Mouse (Mus musculus): ENCODE results near the gene Gm49403. TPM values are rescaled to one million over a fixed set of nuclear protein-coding genes. Genes with fewer than 3 reads are reported as not detected.

The Gm49403 gene
- total and polyA plus RNA-seq, 2 experiments, result not detected

- 24% methylated on average over 9 of the region's 9 CpGs for WGBS
- DNase-seq (ENCODE audit: extremely low read depth, low read depth, low spot score), result no peak
- Histone ChIP-seq H3K79me2 (ENCODE audit: control insufficient read depth, insufficient read depth, low read length) (peaks cover 4% of the 10 kb centered on the region; the same call in 1 of the 2 replicates), H3K9ac (ENCODE audit: low read depth, low read length) (peak overlapping the region; percentile 10; the same call in 1 of the 2 replicates), H3K27me3 (ENCODE audit: control insufficient read depth, insufficient read depth, low read length) (no peaks in the 10 kb centered on the region), H3K27ac (replicated peaks; ENCODE audit: insufficient read depth, low read depth, low read length) (0 out of 2 replicates have a peak overlapping the region, but pooled peaks have one; percentile 2), H3K36me3 (ENCODE audit: control insufficient read depth, insufficient read depth, low read length) (peaks cover 7% of the 10 kb centered on the region; the same call in 1 of the 2 replicates), H3K4me3 (ENCODE audit: insufficient read depth, low read depth, low read length) (peak overlapping the region; percentile 27; the same call in 1 of the 2 replicates), H3K4me1 (ENCODE audit: control insufficient read depth, insufficient read depth, low read length) (peaks cover 4% of the 10 kb centered on the region; the same call in 1 of the 2 replicates)
- TF ChIP-seq POLR2A (IDR thresholded peaks at IDR 0.05; ENCODE audit: extremely low read depth, insufficient read depth, low read length) (no peak), CTCF (IDR thresholded peaks at IDR 0.05; ENCODE audit: low read depth, low read length) (no peak)
Measured at GRCm38 (mm10) chr19:8921741-8922140, 38.0 kb downstream of the Gm49403 start.

GRCm38 (mm10) chr19:8926766-8927165 is 43.0 kb downstream of the Gm49403 start:
- WGBS, result 86% methylated on average over 2 of the region's 2 CpGs
- peaks cover 10% of the 10 kb centered on the region for H3K4me1 ChIP-seq (ENCODE audit: control insufficient read depth, insufficient read depth, low read length)

GRCm38 (mm10) chr19:8927891-8928525 is 44.3 kb downstream of the Gm49403 start:
- no peak overlapping the region for H3K4me3 ChIP-seq (ENCODE audit: insufficient read depth, low read depth, low read length)
- H3K9ac ChIP-seq (ENCODE audit: low read depth, low read length), result no peak overlapping the region
- 93% methylated on average over 12 of the region's 12 CpGs for WGBS
- DNase-seq (ENCODE audit: extremely low read depth, low read depth, low spot score), result no peak
- no peaks in the 10 kb centered on the region for H3K27me3 ChIP-seq (ENCODE audit: control insufficient read depth, insufficient read depth, low read length)
- H3K79me2 ChIP-seq (ENCODE audit: control insufficient read depth, insufficient read depth, low read length), result no peaks in the 10 kb centered on the region
- no peak overlapping the region for H3K27ac ChIP-seq (replicated peaks; ENCODE audit: insufficient read depth, low read depth, low read length)
- peaks cover 9% of the 10 kb centered on the region for H3K4me1 ChIP-seq (ENCODE audit: control insufficient read depth, insufficient read depth, low read length)
- peaks cover 3% of the 10 kb centered on the region; the same call in 1 of the 2 replicates for H3K36me3 ChIP-seq (ENCODE audit: control insufficient read depth, insufficient read depth, low read length)
- TF ChIP-seq POLR2A (IDR thresholded peaks at IDR 0.05; ENCODE audit: extremely low read depth, insufficient read depth, low read length), result no peak
- no peak for TF ChIP-seq CTCF (IDR thresholded peaks at IDR 0.05; ENCODE audit: low read depth, low read length)

More at GRCm38 (mm10) chr19:8926766-8927165, 43.0 kb downstream of the Gm49403 start:
- H3K9ac ChIP-seq (ENCODE audit: low read depth, low read length), result no peak overlapping the region
- H3K27me3 ChIP-seq (ENCODE audit: control insufficient read depth, insufficient read depth, low read length), result no peaks in the 10 kb centered on the region
- no peak for TF ChIP-seq CTCF (IDR thresholded peaks at IDR 0.05; ENCODE audit: low read depth, low read length)
- no peak for TF ChIP-seq POLR2A (IDR thresholded peaks at IDR 0.05; ENCODE audit: extremely low read depth, insufficient read depth, low read length)
- H3K79me2 ChIP-seq (ENCODE audit: control insufficient read depth, insufficient read depth, low read length), result peaks cover 4% of the 10 kb centered on the region; the same call in 1 of the 2 replicates
- no peak for DNase-seq (ENCODE audit: extremely low read depth, low read depth, low spot score)
- H3K36me3 ChIP-seq (ENCODE audit: control insufficient read depth, insufficient read depth, low read length), result peaks cover 5% of the 10 kb centered on the region; the same call in 1 of the 2 replicates
- no peak overlapping the region for H3K4me3 ChIP-seq (ENCODE audit: insufficient read depth, low read depth, low read length)
- no peak overlapping the region for H3K27ac ChIP-seq (replicated peaks; ENCODE audit: insufficient read depth, low read depth, low read length)

GRCm38 (mm10) chr19:8928689-8929223 is 45.0 kb downstream of the Gm49403 start:
- peak overlapping the region; percentile 82; the same call in 1 of the 2 replicates for H3K4me3 ChIP-seq (ENCODE audit: insufficient read depth, low read depth, low read length)
- 28% methylated on average over 16 of the region's 16 CpGs for WGBS
- H3K36me3 ChIP-seq (ENCODE audit: control insufficient read depth, insufficient read depth, low read length), result peaks cover 8% of the 10 kb centered on the region; the same call in 1 of the 2 replicates
- H3K27me3 ChIP-seq (ENCODE audit: control insufficient read depth, insufficient read depth, low read length), result no peaks in the 10 kb centered on the region
- H3K79me2 ChIP-seq (ENCODE audit: control insufficient read depth, insufficient read depth, low read length), result no peaks in the 10 kb centered on the region
- TF ChIP-seq CTCF (IDR thresholded peaks at IDR 0.05; ENCODE audit: low read depth, low read length) (no peak), POLR2A (IDR thresholded peaks at IDR 0.05; ENCODE audit: extremely low read depth, insufficient read depth, low read length) (no peak)
- H3K4me1 ChIP-seq (ENCODE audit: control insufficient read depth, insufficient read depth, low read length), result peaks cover 9% of the 10 kb centered on the region
- H3K9ac ChIP-seq (ENCODE audit: low read depth, low read length), result peak overlapping the region; percentile 6; the same call in 1 of the 2 replicates
- peak overlapping the region; percentile 43 for H3K27ac ChIP-seq (replicated peaks; ENCODE audit: insufficient read depth, low read depth, low read length)
- no peak for DNase-seq (ENCODE audit: extremely low read depth, low read depth, low spot score)

- under 1% methylated on average over 65 of the region's 74 CpGs for WGBS
- peak within 1 kb of the TSS; percentile 82 for H3K4me3 ChIP-seq (ENCODE audit: insufficient read depth, low read depth, low read length)
- peak; percentile 34; the same call in 1 of the 2 replicates for TF ChIP-seq POLR2A (IDR thresholded peaks at IDR 0.05; ENCODE audit: extremely low read depth, insufficient read depth, low read length)
- 0 out of 2 replicates have a peak, but pooled peaks have one; percentile 13 for TF ChIP-seq CTCF (IDR thresholded peaks at IDR 0.05; ENCODE audit: low read depth, low read length)
- H3K36me3 ChIP-seq (ENCODE audit: control insufficient read depth, insufficient read depth, low read length), result peaks cover 9% of the 10 kb centered on the region; the same call in 1 of the 2 replicates
- peaks cover 9% of the 10 kb centered on the region for H3K4me1 ChIP-seq (ENCODE audit: control insufficient read depth, insufficient read depth, low read length)
- H3K9ac ChIP-seq (ENCODE audit: low read depth, low read length), result peak within 1 kb of the TSS; percentile 96
- H3K27ac ChIP-seq (replicated peaks; ENCODE audit: insufficient read depth, low read depth, low read length), result peak within 1 kb of the TSS; percentile 80
- DNase-seq (ENCODE audit: extremely low read depth, low read depth, low spot score), result peak; percentile 84
- H3K27me3 ChIP-seq (ENCODE audit: control insufficient read depth, insufficient read depth, low read length), result no peaks in the 10 kb centered on the region
- no peaks in the 10 kb centered on the region for H3K79me2 ChIP-seq (ENCODE audit: control insufficient read depth, insufficient read depth, low read length)
Measured at GRCm38 (mm10) chr19:8929224-8930088, 45.7 kb downstream of the Gm49403 start, which contains the start of the genes Rom1 and Eml3. Rom1 (minus strand) TSS chr19:8929356. Eml3 (plus strand) TSS chr19:8929552.
